Mouse (Mus musculus): ENCODE data around the gene Il12rb1. TPM values are rescaled to one million over a fixed set of nuclear protein-coding genes. Genes with fewer than 3 reads are reported as not detected.

Gene Il12rb1
- total RNA-seq, 1 experiment from 2014 or later, result 6.1 TPM

DNA sequence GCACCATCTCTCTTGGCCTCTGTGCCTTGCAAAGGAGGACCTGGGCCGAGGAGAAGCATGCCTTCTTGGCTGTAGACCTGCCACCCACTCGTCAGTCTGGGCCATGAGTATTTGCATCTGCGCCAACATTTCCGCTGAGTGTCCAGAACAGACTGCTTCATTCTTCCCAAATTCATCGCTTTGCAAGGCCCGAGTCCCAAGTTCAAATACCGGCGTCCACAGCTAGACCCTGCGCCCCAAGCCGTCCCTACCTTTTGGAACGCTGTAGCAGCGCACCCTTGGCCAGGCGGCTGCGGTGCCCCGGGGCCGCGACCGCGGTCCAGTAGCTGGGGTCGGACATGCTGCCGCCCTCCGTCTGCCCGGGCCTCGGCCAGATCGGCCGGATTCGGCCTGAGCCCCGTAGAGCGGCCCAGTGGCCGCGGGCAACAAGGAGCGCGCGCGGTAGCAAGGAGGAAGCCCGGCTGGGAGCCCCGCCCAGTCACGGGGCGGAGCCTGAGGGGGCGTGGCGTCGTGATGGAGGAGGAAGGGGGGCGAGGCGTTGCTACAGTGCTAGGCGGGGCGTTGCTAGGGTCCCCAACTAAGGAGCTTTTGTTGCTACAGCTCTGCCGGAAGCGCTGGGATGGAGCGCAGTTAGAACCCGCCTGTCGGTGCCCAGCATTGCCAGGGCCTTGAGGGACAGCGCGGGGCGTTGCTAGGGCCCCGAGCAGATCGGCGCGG is 16.1 kb upstream of the Il12rb1 start:
- peak; percentile 69 for ATAC-seq (replicated peaks in 1 of 2; ENCODE audit: insufficient read depth in 1 of 2, low FRiP score in 2 of 2, low TSS enrichment in 1 of 2, low read depth in 1 of 2, poor library complexity in 2 of 2, severe bottlenecking in 2 of 2)

DNA sequence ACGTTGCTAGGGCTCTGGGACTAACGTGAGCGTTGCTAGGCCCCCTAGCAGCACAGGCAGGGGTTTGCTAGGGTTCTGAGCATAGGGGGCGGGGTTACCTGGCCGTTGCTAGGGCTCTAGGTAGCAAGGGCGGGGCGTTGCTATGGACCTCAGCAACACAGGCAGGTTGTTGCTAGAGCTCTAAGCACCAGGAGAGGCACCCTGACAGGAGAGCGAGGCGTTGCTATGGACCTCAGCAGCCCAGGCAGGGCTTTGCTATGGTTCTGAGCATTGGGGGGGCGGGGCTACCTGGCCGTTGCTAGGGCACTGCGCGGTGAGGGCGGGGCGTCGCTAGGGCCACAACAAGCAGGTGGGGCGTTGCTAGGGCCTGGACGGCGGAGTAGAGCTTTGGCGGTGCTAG is 15.5 kb upstream of the Il12rb1 start:
- ATAC-seq (replicated peaks in 1 of 2; ENCODE audit: insufficient read depth in 1 of 2, low FRiP score in 2 of 2, low TSS enrichment in 1 of 2, low read depth in 1 of 2, poor library complexity in 2 of 2, severe bottlenecking in 2 of 2), result peak; percentile 17 to 27

DNA sequence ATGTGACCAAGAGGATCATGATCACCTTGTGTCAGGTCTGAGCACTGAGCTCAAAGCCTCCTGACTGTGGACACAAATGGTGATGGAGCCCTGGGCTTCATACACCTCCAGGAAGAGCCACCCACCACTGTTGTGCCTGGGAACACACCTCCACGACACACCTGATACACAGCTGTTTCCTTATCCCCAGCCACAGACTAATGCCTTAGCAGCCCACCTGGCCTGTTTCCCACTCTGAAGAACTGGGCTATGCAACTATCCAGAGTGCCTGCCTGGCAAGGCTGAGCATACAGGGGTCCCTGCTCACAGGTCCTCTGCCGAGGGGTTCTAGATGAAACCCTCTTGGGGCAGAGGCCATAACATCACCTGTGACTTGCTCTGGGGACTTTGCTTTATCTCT is 14.0 kb upstream of the Il12rb1 start:
- no peak for ATAC-seq (replicated peaks in 1 of 2; ENCODE audit: insufficient read depth in 1 of 2, low FRiP score in 2 of 2, low TSS enrichment in 1 of 2, low read depth in 1 of 2, poor library complexity in 2 of 2, severe bottlenecking in 2 of 2)

DNA sequence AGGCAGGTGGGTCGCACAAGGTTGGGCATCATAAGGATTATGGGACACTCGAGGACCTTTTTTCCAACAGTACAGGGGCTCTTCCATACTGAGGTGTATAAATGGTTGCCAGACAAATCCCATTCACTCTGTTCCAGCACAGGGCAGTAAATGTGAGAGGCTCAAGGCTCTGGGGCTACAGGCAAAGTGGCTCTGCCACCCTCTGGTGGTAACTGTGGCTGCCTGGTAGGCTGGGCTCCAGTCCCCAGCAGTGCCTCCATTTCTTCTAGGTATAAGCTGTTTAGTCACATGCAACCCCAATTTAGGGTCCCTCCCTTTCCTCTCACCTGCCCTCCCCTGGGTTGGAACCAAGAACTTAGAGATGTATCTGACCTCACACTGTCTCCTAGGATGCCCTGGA is 12.9 kb upstream of the Il12rb1 start:
- ATAC-seq (replicated peaks in 1 of 2; ENCODE audit: insufficient read depth in 1 of 2, low FRiP score in 2 of 2, low TSS enrichment in 1 of 2, low read depth in 1 of 2, poor library complexity in 2 of 2, severe bottlenecking in 2 of 2), result no peak

DNA sequence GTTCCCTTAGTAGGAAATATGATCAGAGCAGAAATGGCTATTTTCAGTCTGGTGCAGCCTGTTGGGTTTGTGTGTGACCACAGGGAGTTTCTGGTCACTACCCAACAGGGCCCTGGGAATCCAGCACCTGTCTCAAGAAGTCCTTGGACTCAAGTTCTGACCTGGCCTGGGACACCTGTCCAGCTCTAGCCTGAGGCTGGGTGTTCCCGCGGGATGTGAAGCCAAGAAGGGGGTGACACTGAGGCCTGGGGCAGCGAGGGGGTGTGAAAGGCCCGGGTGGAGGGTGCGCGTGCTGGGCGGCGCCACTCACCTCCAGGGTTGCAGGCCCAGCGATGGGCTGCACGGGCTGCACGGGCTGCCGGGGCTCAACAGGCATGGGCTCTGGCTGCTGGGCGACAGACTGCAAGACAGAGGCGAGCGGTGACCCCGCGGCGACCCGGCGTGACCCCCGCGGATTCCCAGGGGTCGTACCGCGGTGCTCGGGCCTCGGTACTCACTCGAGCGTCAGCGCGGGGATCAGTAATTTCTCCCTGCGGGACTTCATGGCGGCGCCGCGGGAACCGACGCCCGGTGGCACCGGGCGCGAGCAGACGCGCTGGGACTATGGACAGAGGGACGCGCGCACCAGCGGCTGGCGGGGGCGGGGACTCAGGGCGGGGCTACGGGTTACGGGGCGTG is 11.7 kb upstream of the Il12rb1 start:
- ATAC-seq (replicated peaks in 1 of 2; ENCODE audit: insufficient read depth in 1 of 2, low FRiP score in 2 of 2, low TSS enrichment in 1 of 2, low read depth in 1 of 2, poor library complexity in 2 of 2, severe bottlenecking in 2 of 2), result no peak

DNA sequence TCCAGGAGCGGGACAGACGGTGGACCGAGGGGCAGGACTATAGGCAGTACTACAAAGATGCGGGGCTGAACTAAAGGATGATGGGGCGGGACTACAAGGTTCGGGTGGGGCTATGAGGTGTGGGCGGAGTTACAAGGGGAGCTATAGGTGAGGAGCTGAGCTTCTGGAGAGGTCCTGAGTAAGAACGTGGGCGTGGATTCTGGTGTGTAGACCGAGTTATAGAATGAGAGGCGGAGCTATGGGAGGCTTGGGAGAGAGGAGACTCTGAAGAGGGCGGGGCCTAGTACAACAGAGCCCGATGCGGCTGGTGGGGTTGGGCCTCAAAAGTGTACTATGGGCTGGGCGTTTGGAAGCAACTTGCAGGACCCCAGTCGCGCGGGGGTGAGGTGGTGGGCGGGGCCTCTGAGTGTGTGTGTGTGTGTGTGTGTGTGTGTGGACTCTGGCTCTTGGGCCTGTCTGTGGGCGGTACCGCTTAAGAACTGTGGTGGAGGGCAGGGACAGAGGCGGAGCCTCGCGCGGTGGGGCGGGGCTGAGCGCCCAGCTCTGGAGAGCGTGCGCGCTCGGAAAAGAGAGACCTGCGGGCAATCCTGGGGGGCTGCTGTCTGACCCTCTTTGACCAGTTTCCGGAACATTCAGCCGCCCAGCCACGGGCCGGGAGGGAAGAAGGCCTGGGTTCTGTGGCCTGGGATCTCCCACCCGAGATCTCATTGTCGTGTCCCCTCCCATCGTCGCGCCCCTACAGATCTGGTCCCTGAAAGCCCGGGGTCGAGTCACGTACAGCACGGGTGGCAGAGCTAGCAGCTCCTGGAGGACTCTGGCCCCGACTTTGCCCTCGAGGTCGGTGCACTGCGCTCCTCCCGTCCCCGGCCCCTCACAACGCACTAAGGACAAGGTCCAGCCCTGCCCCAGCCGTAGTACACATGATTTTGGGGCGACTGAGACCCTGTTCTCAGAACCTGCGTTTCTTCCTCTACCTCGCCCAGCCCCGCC is 10.9 kb upstream of the Il12rb1 start:
- ATAC-seq (replicated peaks in 1 of 2; ENCODE audit: insufficient read depth in 1 of 2, low FRiP score in 2 of 2, low TSS enrichment in 1 of 2, low read depth in 1 of 2, poor library complexity in 2 of 2, severe bottlenecking in 2 of 2), result peak; percentile 38 to 54

DNA sequence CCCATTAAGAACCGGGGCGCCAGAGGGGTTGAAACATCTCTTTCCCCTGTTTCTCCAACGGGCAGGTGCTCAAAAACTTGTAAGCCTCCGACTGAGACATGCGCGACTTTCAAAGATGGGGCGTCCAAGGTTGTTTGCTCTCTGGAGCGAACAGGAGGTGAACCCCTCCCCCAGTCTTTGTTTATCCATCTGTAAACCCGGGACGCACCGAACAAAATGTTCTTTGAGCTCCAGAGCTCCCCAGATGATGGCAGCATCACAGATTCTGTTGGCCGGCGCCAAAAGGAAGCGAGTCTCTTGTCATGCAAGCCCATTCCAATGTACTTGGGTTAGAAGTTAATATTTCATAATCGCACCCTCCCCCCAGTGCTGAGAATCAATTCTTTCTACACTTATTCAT is 10.0 kb upstream of the Il12rb1 start:
- no peak for ATAC-seq (replicated peaks in 1 of 2; ENCODE audit: insufficient read depth in 1 of 2, low FRiP score in 2 of 2, low TSS enrichment in 1 of 2, low read depth in 1 of 2, poor library complexity in 2 of 2, severe bottlenecking in 2 of 2)

DNA sequence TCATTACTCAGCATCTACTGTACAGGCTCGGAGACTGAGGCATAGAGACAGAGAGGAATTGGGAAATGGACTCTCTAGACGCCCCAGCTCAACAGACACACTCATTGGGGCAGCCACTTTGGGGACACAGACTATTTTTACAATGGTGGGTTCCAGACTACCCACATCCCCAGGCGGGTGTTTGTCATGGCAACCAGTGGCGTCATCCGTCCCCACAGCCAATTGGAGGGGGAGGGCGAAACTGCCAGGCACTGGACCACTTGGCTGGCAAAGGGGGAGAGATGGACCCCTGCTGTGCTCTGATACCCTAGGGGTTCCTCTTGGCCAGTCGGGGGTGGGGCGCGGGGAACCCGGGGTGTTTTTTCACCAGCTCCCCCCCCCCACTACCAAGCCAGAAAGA is 7.6 kb upstream of the Il12rb1 start:
- no peak for ATAC-seq (replicated peaks in 1 of 2; ENCODE audit: insufficient read depth in 1 of 2, low FRiP score in 2 of 2, low TSS enrichment in 1 of 2, low read depth in 1 of 2, poor library complexity in 2 of 2, severe bottlenecking in 2 of 2)

DNA sequence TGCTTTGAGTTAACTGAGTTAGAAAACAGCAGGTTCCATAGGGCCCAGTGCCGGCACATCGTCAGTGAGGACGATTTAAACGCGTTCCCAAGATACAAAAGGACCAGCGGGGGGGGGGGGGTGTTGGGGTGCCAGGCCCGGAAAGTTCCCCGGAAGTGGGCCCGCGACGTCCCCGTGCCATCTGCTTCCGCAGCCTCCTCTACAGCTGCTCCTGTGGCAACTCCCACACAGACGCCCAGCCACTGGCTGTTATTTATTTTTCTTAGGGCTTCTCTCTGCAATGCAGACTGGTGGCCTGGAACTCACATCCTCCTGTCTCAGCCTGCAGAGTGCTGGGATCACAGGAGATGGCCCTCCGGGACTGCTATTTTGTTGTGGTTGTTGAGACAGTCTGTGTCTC is 7.1 kb upstream of the Il12rb1 start:
- no peak for ATAC-seq (replicated peaks in 1 of 2; ENCODE audit: insufficient read depth in 1 of 2, low FRiP score in 2 of 2, low TSS enrichment in 1 of 2, low read depth in 1 of 2, poor library complexity in 2 of 2, severe bottlenecking in 2 of 2)

DNA sequence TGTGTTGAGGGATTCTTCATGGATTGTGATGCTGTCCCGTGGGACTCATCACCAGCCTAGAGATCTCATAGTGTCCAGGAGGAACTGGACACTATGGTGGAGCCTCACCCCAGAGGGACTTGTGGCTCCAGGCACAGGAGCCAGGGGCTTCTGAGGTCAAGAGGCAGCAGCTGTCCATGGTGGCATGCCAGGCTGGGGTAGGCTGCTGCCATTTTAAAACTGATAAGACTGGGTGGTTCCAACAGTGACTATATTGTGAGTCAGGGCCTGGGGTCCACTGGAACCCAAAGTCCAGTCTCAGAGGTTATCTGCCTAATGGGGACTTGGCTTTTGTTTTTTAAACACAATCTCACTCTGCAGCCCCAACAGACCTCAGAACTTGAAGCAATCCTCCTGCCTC is 6.4 kb upstream of the Il12rb1 start:
- ATAC-seq (replicated peaks in 1 of 2; ENCODE audit: insufficient read depth in 1 of 2, low FRiP score in 2 of 2, low TSS enrichment in 1 of 2, low read depth in 1 of 2, poor library complexity in 2 of 2, severe bottlenecking in 2 of 2), result no peak

DNA sequence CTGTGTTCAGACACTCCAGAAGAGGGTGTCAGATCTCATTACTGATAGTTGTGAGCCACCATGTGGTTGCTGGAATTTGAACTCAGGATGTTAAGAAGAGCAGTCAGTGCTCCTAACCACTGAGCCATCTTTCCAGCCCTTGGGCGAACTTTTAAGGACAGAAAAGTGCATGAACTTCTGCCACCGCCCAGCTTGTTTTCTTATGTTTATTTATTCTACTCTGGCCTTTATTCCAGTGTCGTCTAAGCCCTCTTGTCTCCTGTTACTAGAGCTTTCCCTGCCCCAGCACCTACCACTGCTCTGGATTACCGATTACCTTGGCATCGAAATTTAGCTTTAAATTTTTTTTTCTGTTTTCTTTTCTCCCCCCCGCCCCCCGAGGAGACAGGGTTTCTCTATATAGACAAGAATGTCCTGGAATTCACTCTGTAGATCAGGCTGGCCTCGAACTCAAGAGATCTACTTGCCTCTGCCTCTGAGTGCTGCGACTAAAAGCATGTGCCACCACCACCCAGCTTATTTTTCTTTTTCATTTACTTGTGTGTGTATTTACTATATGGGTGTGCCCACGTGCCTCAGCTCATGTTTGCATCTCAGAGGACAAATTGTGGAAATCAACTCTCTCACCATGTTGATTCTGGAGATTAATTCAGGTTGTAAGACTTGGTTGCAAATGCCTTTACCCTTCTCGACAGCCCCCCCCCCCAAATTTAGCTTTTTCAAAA is 5.3 kb upstream of the Il12rb1 start:
- no peak for ATAC-seq (replicated peaks in 1 of 2; ENCODE audit: insufficient read depth in 1 of 2, low FRiP score in 2 of 2, low TSS enrichment in 1 of 2, low read depth in 1 of 2, poor library complexity in 2 of 2, severe bottlenecking in 2 of 2)

DNA sequence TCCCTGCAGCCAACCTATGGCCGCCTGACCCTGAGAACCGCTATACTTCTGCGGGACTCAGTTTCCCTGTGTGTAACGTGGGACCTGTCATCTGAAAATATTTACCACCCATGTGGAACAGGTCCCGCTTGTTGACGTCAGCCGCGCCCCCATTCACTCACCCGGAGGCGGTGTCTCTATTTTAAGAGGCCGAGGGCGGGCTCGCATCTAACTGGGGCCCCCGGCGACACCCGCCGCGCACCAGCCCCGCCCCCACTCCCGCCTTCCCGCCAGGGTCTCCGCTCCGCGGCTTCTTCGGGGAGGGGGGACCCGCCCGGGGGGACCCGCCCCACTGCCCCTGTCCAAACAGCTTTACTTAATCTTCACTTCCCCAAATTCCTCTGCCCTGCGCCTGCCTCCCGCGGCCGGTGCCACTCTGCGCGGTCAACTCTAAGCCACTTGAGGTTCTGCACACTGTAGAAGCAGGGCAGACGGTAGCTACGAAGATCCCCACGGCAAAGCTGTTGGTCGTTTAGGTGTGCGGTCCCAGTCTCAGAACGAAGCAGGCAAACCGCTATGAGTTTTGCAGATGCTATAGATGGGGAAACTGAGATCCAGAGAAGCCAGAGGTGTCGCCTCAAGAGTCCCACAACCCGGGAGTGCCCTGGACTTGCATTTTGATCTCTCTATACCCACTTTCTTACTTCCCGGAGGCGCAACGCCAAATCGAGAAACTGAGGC is 4.3 kb upstream of the Il12rb1 start:
- ATAC-seq (replicated peaks in 1 of 2; ENCODE audit: insufficient read depth in 1 of 2, low FRiP score in 2 of 2, low TSS enrichment in 1 of 2, low read depth in 1 of 2, poor library complexity in 2 of 2, severe bottlenecking in 2 of 2), result peak; percentile 52 to 60

DNA sequence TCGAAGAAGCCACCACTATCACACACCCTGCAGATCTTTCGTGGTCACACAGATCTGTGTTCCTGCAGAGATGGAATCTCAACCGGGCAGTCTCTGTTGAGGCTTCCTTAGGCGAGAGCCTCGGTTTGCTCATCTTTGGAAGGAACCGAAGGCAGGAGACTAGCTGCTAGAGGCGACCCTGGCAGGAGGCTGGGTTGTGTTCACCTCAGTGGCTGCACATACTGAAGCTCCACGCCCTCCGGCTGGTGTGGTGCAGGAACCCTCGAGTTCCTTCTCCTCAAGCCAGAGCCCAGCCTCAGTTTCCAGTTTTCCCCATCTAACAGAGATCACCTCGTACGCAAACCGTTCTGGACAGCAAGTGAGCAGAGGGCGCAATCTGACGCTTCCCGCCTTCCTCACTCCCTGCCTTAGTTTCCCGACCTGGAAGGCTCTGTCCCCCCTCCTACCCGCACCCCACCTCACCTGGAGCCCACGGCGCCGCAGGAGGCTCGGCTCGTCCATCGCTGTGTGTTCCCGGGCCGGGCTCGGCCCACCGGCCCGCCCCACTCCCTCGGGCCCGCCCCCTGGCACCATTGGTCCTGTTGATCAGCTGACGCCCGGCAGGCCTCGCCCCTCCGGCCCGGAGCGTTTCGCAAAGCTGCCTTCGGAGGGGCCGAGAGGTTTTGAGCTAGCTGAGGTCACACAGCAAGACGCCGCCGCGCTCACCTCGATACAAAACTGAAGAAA is 3.6 kb upstream of the Il12rb1 start, which contains the start of gene Mast3:
Gene Mast3 (minus strand): TSS at position 574 of the 726 bp plus-strand sequence.
- peak; percentile 79 to 83 for ATAC-seq (replicated peaks in 1 of 2; ENCODE audit: insufficient read depth in 1 of 2, low FRiP score in 2 of 2, low TSS enrichment in 1 of 2, low read depth in 1 of 2, poor library complexity in 2 of 2, severe bottlenecking in 2 of 2)

DNA sequence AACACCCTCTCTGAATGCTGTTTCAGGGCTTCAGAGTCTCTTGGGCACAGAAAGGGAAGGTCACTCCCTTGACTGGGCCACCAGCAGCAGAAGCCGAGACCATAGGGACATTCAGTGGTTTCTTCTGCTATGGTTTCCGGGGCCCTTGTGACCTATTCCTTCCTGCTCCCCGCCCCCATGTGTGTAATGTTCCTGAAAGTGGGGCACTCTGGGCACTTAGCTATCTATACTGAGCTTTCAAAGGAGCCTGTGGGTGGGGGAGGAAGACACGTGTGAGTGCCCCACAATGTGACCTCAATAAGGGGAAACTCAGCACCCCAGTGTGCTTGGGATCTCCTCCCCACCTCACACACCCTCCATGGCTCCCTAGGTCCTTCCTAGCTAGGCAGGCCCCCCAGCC is 1.7 kb upstream of the Il12rb1 start:
- ATAC-seq (replicated peaks in 1 of 2; ENCODE audit: insufficient read depth in 1 of 2, low FRiP score in 2 of 2, low TSS enrichment in 1 of 2, low read depth in 1 of 2, poor library complexity in 2 of 2, severe bottlenecking in 2 of 2), result peak in 1 of 2 experiments; percentile 29; a peak in 1 of 4 replicates

DNA sequence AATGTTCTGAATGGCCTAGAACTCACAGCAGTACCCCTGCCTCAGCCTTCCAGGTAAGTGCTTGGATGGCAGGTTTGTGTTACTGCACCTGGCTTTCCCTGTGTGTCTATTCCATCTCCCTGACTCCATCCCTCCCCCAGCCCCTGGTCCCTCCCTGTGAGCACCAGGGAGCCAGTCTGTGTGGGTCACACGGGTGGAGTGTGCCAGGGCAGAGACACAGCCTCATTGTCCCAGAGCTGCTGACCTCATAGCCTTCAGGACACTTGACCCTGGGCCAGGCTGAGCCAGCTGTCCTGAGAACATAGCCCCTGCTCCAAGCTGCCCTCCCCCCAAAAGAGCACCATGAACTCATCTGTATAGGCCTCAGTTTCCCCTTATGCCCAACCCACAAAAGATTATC is 945 bp upstream of the Il12rb1 start:
- no peak for ATAC-seq (replicated peaks in 1 of 2; ENCODE audit: insufficient read depth in 1 of 2, low FRiP score in 2 of 2, low TSS enrichment in 1 of 2, low read depth in 1 of 2, poor library complexity in 2 of 2, severe bottlenecking in 2 of 2)
